Mouse (Mus musculus): Measurements from ENCODE around the gene Cast.

The Cast gene

DNA sequence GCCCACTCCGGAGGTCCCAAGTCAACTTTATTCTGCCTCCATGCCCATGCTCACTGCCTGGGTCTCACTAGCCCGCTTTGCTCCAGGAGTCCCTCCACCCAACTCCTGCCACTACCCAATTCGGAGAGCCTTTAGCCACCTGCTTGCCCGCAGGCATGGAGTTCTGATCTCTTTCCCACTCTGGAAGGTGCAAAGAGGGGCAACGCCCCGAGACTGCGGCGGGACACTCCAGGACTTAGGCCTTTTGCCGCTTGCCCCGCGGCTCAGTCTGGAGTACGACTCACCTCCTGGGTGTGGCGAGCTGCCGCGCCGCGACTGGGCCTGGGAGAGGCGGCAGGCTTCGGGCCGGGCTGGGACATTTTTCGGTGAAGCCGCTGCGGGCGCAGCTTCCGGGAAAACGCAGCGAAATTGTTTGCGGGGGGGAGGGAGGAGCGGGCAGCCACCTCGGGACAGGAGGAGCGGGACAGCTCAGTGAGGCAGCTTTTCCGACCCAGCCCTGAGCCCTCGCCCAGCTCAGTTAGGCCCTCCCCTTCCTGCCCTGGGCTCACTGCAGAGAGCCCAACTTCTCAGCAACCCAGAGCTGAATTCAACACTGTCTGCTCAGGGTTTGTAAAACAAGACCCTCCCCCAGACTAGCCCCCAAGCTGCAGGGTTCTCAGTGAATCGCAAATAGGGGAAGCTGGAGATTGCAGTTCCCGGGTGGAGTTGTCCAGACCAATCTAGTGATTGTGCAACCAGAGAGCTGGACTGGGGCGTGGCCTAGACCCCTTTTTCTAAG, at the start of gene Cast:
Cast (minus strand) TSS at position 659 of the 778 bp plus-strand sequence.
- DNase-seq (ENCODE audit: low spot score in 2 of 2) = peak; percentile 71 to 75

DNA sequence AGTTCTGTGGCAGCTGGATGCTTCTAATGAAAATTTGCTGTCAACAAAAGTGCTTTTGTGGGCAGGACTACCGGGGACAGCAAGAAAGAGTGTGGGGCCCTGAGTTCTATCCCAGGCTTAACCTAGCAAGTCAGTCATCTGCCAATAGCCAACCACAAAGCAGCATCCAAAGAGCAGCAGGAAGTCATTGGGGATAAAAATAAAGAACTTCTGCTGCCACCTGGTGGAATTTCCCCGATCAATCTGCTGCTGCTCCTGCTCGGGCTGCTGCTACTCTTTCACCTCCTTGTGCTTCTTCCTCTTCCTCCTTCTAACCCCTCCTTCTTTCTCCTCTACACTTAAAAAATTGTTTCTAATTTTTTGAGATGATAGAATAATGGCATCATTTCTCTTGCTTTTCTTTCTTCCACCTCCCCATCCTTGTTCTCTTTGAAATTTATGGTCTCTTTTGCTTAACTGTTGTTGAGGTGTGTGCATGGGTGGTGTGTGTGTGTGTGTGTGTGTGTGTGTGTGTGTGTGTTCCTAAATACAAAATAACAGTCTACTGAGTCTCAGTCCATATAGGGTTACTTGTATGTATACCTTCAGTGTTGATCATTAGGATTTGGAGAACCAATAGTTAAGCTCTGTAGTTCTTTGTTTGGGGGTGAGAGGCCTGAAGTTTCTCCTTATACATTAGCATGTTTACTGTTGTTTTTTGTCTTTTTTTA, 45.9 kb upstream of the Cast start:
- peak; percentile 29 to 74 for DNase-seq (ENCODE audit: low spot score in 2 of 2)

DNA sequence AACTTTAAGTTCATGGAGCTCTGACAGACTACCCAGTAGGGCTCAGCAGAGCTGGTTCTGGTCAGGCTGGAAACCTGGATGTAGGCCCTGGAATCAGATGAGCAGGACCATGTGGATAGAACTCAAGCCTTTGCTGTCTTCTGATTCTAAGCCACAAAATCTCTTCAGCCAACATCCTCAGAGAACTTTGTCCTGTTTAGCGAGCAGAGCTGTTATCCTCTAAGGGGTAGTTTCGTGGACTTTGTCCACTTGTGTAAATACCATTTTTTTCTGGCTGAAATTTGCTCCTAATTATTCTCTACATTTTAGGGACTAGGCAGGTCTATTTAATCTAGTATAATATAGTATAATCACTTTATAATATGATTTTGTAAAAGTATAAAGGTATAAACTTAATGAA, 42.2 kb upstream of the Cast start:
- DNase-seq (ENCODE audit: low spot score in 2 of 2) = no peak

DNA sequence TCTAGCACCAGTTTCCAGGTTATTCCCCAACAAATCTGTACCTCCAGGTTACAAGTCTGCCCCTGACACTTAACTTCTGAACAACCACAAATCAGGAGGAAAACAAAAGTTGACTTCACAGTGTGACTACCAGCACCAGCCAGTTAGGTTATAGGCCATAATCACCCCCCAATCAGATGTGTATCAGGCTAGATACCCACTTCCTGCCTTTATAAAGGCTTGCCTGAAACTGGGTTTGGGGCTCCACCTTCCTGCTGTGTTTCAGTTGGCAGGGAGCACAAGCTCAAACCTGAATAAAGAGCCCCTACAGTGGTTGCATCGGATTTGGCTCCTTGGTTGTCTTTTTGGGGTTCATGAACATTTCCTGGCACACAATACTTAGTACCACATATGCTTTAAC, 37.3 kb upstream of the Cast start:
- no peak for DNase-seq (ENCODE audit: low spot score in 2 of 2)

DNA sequence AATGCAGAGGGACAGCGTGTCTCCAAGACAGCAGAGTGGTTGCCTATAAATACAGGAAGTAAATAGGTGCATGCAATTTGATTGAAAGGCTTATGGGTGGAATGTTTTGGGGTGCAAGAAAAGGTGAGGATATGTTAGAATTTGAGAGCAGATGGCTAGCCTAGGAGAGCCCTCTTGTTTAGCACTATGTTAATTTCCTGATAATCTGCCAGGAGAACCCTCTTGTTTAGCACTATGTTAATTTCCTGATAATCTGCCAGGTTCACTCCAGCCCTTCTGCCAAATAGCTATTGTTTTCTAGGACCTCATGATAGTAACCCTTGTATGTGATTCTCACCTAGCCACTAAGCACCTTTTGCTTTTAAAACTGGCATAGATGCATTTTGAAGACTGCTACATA, 25.9 kb upstream of the Cast start:
- no peak for DNase-seq (ENCODE audit: low spot score in 2 of 2)

DNA sequence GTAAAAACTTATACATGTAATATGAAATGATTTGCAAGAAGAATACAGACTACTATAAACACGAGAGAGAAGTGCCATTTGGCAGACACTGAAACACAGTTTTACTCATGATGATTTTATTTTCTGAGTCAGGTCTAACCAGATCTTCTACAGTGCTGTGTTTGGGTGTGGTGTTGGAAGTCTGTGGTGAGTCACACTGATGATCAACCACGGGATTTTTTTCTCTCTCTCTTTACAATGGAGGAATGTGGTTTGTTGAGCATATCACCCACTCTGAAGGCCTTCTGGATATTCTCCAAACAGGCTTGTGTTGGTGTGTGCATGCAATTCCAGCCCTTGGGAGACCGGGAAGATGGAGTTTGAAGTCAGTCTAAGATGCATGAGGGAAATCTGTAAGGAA, 13.5 kb upstream of the Cast start:
- DNase-seq (ENCODE audit: low spot score in 2 of 2) = no peak

DNA sequence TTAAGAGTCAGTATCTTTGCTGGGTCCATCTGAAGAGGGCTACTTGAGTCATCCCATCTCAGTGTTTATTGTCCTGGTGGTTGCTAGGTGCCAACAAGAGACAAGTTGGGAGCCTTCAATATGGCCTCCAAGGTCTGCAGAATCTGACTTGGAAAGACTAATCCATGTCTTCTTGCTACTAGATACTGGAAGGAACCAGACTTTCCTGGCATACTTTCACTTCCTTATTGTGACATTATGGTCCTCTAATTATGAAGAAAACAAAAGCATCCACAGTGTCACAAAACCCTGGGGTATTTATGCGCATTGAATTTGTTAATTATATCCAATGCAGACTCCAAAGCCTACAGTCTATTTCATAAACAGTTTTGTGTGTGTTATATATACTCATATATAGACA, 7.1 kb upstream of the Cast start:
- no peak for DNase-seq (ENCODE audit: low spot score in 2 of 2)

DNA sequence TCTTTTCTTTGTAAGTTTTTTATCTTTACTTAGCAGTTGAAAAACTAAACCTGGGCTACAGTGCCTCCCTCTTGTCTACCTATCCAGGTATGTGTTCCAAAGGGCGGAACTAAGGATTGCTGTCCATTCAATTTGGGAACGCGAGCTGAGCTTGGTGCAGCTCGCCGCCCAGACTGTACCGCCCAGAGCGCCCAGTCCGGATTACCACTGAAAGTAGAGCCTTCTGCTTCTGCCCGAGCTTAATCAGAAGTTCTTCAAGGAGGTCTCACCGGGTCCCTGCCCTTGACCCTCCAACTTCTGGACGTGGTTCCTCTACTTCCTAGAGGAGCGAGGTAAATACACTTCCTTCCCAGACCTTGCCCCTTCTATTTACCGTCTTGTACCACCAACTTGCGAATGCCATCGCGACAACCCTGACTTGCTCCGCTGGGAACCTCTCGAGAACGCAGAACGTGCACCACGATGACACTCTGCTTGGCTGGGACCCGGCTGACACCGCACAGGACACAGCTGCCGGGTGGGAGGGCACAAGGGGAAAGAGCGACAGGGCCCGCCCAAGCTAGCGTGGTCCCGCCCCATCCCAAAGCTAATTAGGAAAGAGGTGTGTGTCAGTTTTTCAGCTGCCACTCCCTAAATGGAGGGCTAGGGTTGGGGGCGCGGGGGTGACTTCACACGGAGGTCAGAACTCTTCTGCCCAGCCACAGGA, 1.0 kb downstream of the Cast start:
- DNase-seq (ENCODE audit: low spot score in 2 of 2) = peak in 1 of 2 experiments; percentile 85

DNA sequence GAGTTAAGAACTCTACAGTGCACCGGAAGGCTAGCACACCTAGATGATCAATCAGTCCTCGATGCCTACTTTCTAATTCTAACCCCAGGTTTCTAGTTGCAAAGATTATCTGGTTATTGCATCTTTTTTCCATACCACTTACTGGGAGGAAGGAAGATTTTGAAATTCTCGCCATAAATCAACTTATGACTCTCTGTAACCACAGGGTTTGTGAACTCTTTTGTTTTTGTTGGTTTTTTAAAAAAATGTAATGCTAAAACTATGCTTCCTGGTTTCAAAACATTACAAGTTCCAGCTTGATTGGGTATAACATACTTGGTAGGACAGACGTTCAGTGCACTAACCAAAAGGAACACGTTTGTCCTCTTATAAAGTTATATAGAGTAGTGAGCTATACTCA, 1.7 kb downstream of the Cast start:
- DNase-seq (ENCODE audit: low spot score in 2 of 2) = no peak

DNA sequence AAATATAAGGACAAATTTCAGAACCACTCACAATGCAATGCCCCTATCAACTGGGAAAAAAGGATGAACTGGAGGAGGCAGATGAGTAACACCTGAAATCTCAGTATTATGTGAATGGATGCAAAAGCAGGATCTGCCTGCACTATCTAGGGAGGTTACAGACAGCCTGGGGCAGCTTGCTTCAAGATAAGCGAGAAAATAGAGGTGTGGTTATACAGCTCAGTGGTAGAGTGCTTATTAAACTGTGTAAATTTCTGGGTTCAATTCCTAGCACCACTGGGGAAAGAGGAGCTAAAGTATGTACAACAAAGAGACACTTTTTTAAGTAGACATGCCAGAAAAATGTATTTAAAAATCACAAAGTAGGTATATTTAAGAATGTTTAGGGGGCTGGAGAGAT, 14.2 kb downstream of the Cast start:
- no peak for DNase-seq (ENCODE audit: low spot score in 2 of 2)

DNA sequence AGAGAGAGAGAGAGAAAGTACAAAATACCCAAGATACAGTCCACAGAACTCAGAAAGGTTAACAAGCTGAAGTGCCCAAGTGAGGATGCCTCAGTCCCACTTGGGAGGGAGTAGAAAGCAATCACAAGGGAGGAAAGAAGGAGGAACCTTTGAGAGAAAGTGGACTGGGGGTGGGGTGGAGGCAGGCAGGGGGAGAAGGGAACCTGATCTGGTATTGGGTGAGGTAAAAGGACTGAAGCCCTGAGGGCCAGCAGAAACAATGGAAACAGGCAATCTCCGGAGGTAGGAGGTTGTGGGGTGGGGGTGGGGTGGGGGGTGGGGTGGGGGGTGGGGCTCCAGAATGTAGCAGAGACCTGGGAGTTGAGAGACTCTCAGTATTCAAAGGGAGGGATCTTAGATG, 20.9 kb downstream of the Cast start:
- no peak for DNase-seq (ENCODE audit: low spot score in 2 of 2)

DNA sequence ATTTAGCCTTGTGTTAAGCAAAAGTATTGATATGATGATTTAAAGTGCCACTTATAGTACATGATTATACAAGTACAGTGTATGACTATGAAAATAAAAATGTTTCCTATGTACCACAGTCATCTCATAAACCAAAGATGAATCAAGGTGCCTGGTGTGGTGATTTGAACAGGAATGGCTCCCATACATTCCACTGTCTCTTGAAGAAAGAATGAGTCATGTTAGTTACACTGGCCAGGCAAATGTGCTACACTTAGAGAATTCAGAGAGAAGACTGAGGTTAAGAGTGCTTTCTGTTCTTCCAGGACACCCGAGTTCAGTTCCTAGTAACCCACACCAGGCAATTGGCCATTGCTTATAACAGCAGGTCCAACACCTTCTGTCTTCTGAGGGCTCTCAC, 36.5 kb downstream of the Cast start:
- no peak for DNase-seq (ENCODE audit: low spot score in 2 of 2)

DNA sequence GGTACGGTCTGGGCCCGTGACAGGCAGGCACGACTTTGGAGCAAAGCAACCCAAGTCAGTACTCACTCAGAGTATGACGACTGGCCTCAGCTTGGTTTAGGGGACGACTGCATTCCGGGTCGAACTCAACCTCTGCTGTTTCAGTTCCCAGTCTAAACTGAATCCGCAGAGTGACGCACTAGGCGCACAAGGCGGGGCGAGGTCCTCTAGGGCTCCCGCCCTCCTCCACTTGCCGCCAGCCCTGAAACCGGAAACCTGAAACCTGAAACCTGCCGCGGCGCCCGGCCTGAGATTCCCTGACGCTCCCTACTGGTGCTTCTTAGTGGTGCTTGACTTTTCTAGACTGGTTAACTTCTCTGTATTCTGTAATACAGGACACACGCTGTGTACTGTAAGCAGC, 38.1 kb downstream of the Cast start:
- peak; percentile 82 to 93 for DNase-seq (ENCODE audit: low spot score in 2 of 2)

DNA sequence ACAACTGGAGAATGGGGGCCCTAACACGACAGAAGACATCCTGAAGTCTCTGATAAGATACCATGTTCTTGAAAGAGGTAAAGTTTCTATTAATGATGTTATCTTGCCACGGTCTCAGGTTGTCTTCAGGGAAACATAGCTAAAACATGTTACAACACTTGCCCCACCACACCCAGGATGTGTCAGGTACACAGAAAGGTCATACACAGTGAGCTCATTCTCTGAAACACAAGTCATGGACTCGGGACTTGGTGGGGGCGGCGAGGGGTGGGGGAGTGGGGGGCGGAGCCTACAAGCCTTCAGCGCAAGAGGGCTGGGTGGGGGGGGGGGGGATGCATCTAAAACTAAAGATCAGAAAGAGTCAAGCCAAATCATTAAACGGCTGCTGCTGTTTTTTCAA, 38.7 kb downstream of the Cast start:
- DNase-seq (ENCODE audit: low spot score in 2 of 2) = peak in 1 of 2 experiments; percentile 31

DNA sequence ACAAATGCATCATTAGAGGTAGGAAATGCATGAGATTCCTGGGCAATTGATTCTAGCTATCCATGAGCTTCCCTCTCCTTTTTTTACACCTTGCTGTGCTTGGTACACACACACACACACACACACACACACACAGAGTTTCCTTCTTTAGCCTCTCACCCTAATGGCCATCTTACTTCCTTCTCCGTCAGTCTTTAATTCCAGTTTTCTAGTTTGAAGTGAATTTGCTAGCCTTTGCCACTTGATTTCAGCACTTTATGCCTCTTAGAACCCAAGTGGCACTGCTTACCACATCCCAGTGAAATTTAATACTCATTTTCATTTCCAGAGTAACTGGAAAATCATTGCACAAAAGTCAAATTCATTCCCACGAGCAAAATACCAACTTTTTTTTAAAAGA, 41.4 kb downstream of the Cast start:
- no peak for DNase-seq (ENCODE audit: low spot score in 2 of 2)

DNA sequence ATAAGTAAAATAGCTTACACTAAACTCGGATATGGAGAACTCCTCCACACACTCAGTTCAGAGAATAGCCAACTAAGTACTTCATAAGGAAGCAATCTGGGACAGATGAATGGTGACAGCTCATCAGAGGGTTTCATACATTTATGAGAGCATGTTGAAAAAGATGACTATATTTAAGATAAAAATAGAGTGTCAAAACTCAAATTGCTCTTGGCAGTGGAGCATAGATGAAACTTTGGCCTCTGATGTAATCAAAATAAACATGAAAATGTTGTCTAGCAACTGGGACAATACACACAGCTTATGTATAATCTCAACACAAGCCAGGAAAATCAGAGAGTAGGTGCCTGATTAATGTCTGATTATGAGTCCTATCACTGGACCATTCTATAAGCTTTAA, 45.9 kb downstream of the Cast start:
- DNase-seq (ENCODE audit: low spot score in 2 of 2) = no peak

DNA sequence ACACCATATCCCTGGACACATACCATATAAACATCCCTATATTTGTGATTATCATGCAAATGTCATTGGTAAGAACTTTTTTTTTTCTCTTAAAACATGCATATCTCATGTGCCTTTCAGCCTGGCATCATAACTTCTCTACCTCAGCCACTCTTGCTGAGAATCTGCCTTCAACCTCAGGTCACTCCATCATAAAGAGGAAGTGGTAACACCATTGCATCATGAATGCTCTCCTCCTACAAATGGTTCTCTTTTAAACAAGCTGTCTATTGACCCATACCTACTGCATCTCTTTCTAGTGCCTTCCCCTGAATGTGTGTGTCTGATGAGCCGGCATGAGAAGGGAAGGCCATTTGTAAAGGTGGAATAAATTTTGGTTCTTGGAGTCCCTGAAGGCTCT, 49.5 kb downstream of the Cast start:
- no peak for DNase-seq (ENCODE audit: low spot score in 2 of 2)

DNA sequence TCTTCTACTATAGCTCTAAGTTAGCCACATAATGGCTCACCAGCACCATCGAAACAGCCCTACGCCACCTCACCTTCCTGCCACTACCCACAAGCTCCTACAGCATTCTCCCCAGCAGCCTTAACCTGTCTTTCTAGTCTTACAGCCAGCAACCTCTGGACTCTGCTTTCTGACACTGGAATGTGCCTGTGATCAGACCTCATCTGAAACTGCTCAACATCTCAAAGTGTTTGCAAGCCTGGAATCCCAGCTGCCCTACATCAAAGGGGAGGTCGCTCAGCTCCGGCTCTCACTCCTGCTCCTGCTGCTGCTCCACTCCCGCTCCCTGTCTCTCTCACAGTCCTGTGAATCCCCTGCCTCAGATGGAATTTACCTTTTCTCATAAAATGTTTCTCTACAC, 65.4 kb downstream of the Cast start:
- DNase-seq (ENCODE audit: low spot score in 2 of 2) = no peak

DNA sequence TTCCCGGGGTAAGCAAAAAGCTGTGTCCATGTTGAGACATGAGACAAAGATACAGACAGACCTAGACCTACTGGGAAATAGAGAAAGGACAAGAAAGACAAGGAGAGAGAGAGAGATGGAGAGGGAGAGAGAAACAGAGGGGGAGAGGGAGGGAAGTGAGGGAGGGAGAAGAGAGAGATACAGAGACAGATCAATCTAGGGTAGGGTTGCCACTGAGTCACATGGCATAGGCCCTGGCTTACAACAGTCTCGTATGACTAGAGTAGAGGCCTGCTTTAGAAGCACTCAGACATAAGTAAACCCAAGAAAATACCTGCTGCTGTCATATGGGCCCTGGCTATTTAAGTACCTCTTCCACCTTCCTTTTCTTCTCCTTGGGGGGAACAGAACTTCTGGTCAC, 72.2 kb downstream of the Cast start:
- no peak for DNase-seq (ENCODE audit: low spot score in 2 of 2)

DNA sequence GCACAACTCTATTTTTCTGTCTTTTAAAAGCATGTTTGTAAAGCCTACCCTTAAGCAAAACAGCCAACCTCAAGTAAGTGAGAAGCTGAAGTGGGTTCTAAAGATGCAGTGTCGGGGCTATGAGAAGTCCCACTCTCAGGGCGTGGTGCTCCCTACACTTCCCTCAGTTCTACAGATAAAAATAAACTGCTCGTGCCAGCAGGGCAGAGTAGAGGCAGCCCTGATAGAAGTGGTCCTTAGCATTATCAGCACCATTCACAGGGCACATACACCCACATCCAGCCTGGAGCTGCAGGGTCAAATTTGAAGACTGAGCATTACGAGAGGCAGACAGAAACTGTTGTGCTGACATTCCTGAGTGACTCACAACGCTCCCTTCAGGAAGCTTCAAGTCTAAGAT, 72.8 kb downstream of the Cast start:
- DNase-seq (ENCODE audit: low spot score in 2 of 2) = peak; percentile 31 to 40

DNA sequence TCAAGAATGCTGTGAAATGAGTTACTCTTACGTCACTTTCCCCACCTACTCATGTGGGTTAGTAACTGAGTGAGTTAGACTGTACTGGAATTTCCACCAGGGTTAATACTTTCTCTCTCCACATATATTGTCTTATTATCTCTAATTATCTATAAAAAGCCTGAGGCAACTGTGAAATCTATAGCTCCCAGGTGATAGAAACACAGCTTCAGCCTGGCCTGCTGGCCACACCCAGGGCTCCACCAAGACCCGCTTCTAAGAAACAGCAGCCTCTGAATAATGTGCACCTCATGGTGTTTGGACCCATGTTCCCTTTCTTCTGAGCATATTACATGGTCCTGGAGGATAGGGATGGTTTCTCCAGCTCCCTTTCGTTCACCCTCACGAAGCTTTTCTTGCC, 74.9 kb downstream of the Cast start:
- DNase-seq (ENCODE audit: low spot score in 2 of 2) = no peak

DNA sequence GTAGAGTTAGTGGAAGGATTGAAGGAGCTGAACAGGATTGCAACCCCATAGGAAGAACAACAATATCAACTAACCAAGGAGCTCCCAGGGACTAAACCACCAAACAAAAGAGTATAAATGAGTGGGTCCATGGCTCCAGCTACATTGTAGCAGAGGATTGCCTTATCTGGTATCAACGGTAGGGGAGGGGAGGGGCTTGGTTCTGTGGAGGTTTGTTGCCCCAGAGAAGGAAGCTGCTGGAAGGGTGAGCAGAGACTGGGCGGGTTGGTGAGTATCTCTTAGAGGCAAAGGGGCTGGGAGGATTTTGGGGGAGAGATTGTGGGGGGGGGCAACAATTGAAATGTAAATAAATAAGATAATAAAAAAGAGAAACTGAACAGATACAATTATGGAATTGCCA, 89.6 kb downstream of the Cast start:
- no peak for DNase-seq (ENCODE audit: low spot score in 2 of 2)

DNA sequence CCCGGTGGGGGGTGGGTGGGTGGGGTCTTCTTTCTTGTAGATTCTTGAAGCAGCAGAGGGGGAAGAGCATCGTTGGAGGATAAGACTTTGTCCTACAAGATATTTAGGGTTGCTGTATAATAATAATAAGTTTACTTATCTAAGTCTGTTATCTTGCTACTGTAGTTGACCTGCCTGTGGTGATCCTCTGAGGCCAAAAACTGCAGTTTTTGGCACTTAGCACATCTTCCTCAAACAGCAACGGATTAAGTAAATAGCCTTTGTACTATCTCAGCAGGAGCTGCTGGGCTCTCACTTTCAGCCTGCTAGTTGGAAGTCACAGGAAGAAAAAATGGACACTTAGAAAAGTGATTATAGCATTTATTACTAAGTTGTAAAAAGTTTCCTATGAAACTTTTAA, 112.4 kb downstream of the Cast start:
- DNase-seq (ENCODE audit: low spot score in 2 of 2) = no peak

Data from spleen, postnatal 10 days (tissue).